Mouse (Mus musculus): Measurements from ENCODE around the gene Atraid. TPM values are rescaled to one million over a fixed set of nuclear protein-coding genes. Genes with fewer than 3 reads are reported as not detected.
"Not testable (repeated sequence)": the region's sequence is repeated elsewhere in the genome, so short reads cannot be mapped to it uniquely, and the experiment has no call there.

The Atraid gene
- polyA plus RNA-seq, 1 experiment from 2014 or later, result 107 TPM

DNA sequence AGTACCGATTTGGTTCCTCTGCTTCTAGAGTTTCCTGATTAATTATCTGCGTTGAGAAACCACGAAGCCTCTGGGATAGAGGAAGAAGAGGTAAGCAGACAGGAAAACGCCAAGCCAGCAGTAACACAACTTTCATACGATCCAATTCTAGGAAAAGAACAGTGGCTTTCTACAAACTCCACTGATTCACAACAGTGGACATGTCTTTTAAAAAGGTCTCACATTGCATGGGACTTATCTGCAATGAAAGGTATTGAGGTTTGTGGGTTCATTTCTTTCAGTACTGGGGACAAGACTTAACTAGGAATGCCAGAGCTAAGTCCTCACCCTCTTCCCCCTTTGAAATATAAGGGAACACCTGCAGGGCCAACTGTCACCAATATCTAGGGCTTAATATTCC lies 1.0 kb upstream of the Atraid start:
- no peak for DNase-seq (ENCODE audit: low spot score, missing footprints)
- H3K4me3 ChIP-seq (ENCODE audit: low read depth, low read length), result no peak overlapping the region
- no peaks in the 10 kb centered on the region for H3K27me3 ChIP-seq (ENCODE audit: control insufficient read depth, insufficient read depth, low read length)
- 0 out of 2 replicates have a peak, but pooled peaks cover 2% of the 10 kb centered on the region for H3K4me1 ChIP-seq (ENCODE audit: control insufficient read depth, insufficient read depth, low read length)
- H3K9me3 ChIP-seq (ENCODE audit: control insufficient read depth, low read length), result no peaks in the 10 kb centered on the region
- H3K27ac ChIP-seq (ENCODE audit: low read depth, low read length), result no peak overlapping the region
- H3K4me2 ChIP-seq, result peak overlapping the region; percentile 84; the same call in 1 of the 2 replicates
- no peak for ATAC-seq (ENCODE audit: low FRiP score)
- 82% methylated on average over 5 of the region's 5 CpGs for WGBS
- no peak overlapping the region for H3K9ac ChIP-seq (ENCODE audit: low read length)
- no peaks in the 10 kb centered on the region for H3K36me3 ChIP-seq (ENCODE audit: control insufficient read depth, insufficient read depth, low read length)

DNA sequence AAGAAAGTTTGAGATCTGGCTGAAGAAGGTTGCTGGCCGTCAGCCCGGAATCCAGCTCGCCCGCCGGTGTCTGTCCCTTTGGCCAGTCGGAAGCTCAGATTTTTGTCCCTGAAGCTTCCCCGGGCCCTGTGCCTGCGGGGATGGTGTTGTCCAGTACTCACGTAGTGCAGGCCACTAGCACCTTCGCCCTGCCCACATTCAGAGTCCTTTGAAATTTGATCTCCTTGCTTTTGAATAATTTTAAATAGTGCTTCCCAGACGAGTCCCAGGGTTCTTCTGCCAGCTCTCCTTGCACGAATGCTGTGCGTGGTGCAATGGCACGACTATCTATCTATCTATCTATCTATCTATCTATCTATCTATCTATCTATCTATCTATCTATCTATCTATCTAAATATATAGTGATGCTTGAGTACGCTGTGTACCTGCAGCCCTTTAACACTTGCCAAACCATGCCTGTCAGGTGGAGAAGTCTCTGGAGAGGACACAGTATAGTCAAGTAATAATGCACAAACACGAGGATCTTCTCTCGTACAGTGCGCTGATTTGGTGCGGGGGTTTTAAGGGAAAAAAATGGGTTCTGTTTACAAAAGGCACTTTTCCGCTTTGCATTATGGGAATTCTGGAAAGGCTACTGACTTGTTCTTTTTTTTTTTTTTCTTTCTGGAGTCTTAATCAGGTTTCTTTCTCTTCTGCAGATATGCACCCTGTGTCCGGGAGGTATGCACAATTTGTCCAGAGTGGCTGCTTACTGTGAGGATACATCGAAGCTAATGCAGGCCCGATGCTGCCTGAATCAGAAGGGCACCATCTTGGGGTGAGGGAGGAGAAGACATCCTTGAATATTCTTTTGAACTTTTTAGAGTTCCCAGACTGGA lies 890 bp downstream of the Atraid start, which contains the start of gene Slc5a6:
Slc5a6 (minus strand) TSS at position 162 of the 879 bp plus-strand sequence.
- Histone ChIP-seq H3K27ac (ENCODE audit: low read depth, low read length) (peak within 1 kb of the TSS; percentile 87), H3K9me3 (ENCODE audit: control insufficient read depth, low read length) (no peaks in the 10 kb centered on the region), H3K4me2 (peak within 1 kb of the TSS; percentile 84), H3K9ac (ENCODE audit: low read length) (peak within 1 kb of the TSS; percentile 90), H3K4me1 (ENCODE audit: control insufficient read depth, insufficient read depth, low read length) (peaks cover 5% of the 10 kb centered on the region; the same call in 1 of the 2 replicates), H3K36me3 (ENCODE audit: control insufficient read depth, insufficient read depth, low read length) (0 out of 2 replicates have a peak, but pooled peaks cover 2% of the 10 kb centered on the region), H3K27me3 (ENCODE audit: control insufficient read depth, insufficient read depth, low read length) (no peaks in the 10 kb centered on the region), H3K4me3 (ENCODE audit: low read depth, low read length) (peak within 1 kb of the TSS; percentile 73)
- ATAC-seq (ENCODE audit: low FRiP score) (peak; percentile 48), DNase-seq (ENCODE audit: low spot score, missing footprints) (peak; percentile 93)
- under 1% methylated on average over 23 of the region's 23 CpGs for WGBS

DNA sequence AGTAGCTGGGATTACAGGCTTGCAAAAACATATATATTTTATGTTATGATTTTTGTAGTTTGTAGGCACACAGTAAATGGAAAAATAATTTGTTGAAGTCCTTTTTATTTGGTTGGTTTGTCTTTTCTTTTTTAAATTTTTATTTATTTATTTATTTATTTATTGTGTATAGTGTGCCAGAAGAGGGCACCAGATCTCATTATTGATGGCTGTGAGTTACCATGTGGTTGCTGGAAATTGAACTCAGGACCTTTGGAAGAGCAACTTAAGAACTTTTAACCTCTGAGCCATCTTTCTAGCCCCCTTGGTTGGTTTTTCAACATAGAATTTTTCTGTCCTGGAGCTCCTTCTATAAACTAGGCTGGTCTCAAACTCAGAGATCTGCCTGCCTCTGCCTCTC lies 2.3 kb downstream of the Atraid start:
- Histone ChIP-seq H3K9me3 (ENCODE audit: control insufficient read depth, low read length) (no peaks in the 10 kb centered on the region), H3K4me3 (ENCODE audit: low read depth, low read length) (no peak overlapping the region), H3K4me2 (no peak overlapping the region), H3K27me3 (ENCODE audit: control insufficient read depth, insufficient read depth, low read length) (no peaks in the 10 kb centered on the region), H3K27ac (ENCODE audit: low read depth, low read length) (no peak overlapping the region), H3K9ac (ENCODE audit: low read length) (no peak overlapping the region), H3K4me1 (ENCODE audit: control insufficient read depth, insufficient read depth, low read length) (peaks cover 9% of the 10 kb centered on the region; the same call in 1 of the 2 replicates), H3K36me3 (ENCODE audit: control insufficient read depth, insufficient read depth, low read length) (0 out of 2 replicates have a peak, but pooled peaks cover 2% of the 10 kb centered on the region)
- ATAC-seq (ENCODE audit: low FRiP score) (no peak), DNase-seq (ENCODE audit: low spot score, missing footprints) (no peak)

DNA sequence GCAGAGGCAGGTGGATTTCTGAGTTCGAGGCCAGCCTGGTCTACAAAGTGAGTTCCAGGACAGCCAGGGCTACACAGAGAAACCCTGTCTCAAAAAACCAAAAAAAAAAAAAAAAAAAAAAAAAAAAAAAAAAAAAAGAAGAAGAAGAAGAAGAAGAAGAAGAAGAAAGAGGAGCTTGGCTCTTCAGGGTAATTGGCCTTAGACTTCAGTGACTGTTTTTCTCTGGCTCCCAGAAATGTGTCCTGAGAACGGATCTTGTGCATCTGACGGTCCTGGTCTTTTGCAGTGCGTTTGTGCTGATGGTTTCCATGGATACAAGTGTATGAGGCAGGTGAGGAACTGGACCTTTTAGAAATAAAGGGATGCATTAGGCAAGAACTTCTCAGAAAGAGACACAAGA lies 5.6 kb downstream of the Atraid start:
- peaks cover 15% of the 10 kb centered on the region; the same call in 1 of the 2 replicates for H3K4me1 ChIP-seq (ENCODE audit: control insufficient read depth, insufficient read depth, low read length)
- H3K9ac ChIP-seq (ENCODE audit: low read length), result peak overlapping the region; percentile 79
- not testable (repeated sequence) for H3K4me3 ChIP-seq (ENCODE audit: low read depth, low read length); H3K36me3 ChIP-seq (ENCODE audit: control insufficient read depth, insufficient read depth, low read length); H3K9me3 ChIP-seq (ENCODE audit: control insufficient read depth, low read length); H3K27me3 ChIP-seq (ENCODE audit: control insufficient read depth, insufficient read depth, low read length); ATAC-seq (ENCODE audit: low FRiP score); H3K27ac ChIP-seq (ENCODE audit: low read depth, low read length)
- peak overlapping the region; percentile 83 for H3K4me2 ChIP-seq
- peak; percentile 86 for DNase-seq (ENCODE audit: low spot score, missing footprints)
- 64% methylated on average over 4 of the region's 4 CpGs for WGBS

DNA sequence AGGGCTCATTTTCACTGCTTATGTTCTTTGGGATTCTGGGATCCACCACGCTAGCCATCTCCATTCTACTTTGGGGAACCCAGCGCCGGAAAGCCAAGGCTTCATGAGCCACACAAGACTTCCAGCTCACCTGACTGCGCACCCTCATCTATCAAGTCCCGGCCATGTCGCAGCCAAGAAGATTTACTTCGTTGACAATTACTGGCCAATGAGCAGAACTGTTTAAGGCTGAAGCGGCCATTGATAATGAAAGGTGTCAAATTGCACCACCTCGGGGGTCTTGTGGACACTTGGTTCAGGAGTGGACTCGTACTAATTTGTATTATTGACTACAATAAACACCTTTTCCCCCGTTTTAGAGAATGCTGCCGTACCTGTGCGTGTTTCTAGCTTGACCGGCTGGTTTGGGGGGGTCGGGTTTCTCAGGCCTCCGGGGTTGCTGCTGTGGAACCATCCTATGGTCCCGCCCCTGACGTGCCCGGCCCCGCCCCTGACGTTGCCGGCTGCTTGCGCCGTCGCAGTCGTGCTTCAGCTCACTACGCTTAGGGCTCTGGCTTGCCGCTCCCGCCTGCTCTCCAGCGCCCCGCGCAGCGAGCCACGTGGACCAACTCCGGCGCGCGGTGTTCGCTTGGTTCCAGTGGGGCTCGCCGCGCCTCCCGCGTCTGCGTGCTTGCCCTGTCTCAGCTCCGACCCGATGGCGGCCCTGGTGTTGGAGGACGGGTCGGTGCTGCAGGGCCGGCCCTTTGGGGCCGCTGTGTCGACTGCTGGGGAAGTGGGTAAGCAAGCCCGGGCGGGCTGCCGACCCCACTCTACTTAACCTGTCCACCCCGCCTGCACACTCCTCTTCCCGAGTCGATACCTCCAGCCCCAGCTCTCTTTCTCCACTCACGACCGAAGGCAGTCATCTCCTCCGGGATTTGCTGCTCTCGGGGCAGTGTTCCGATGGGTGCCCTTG lies 6.4 kb downstream of the Atraid start, which contains the start of gene Cad:
Cad (plus strand) TSS at position 520 of the 955 bp plus-strand sequence.
- Histone ChIP-seq H3K27me3 (ENCODE audit: control insufficient read depth, insufficient read depth, low read length) (no peaks in the 10 kb centered on the region), H3K9ac (ENCODE audit: low read length) (peak within 1 kb of the TSS; percentile 79), H3K4me2 (peak within 1 kb of the TSS; percentile 83), H3K36me3 (ENCODE audit: control insufficient read depth, insufficient read depth, low read length) (peaks cover 2% of the 10 kb centered on the region), H3K4me3 (ENCODE audit: low read depth, low read length) (peak within 1 kb of the TSS; percentile 55), H3K27ac (ENCODE audit: low read depth, low read length) (peak within 1 kb of the TSS; percentile 40; the same call in 1 of the 2 replicates), H3K9me3 (ENCODE audit: control insufficient read depth, low read length) (no peaks in the 10 kb centered on the region), H3K4me1 (ENCODE audit: control insufficient read depth, insufficient read depth, low read length) (peaks cover 13% of the 10 kb centered on the region; the same call in 1 of the 2 replicates)
- under 1% methylated on average over 64 of the region's 64 CpGs for WGBS
- peak; percentile 98 for ATAC-seq (ENCODE audit: low FRiP score)
- peak; percentile 99 for DNase-seq (ENCODE audit: low spot score, missing footprints)

DNA sequence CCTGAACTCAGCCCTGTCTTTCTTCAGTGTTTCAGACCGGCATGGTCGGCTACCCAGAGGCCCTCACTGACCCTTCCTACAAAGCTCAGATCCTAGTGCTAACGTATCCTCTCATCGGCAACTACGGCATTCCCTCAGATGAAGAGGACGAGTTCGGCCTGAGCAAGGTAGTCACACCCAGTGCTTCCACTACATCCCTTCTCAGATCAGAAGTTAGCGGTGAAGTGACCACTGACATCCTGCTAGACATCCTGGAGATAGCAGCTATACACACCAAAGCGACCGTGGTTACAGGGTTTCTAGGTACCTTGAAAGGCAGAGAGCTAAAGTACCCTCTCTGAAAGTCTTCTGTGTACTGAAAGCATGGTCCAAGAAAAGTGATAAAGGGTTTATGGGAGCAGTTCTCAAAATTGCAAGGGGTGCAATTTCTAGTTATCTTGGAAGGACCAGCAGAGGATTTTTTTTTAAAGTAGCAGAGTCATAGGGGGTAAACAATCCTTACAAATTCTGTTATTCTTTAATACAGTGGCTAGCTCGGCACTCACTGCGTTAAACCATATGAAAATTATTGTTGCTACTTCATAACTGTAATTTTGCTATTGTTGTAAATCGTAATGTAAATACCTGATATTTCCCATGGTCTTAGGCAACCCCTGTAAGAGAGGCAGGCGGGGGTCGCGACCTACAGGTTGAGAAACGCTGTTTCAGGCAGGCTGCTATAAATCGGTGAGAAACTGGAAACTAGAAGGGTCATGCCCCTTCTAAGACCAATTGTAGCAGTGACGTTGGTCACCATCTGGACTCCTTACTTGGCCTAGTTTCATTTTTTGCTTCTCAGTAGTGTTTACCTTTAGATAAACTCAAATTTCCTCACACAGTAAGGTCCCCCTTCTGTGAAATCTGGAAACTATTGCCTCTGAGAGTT lies 7.4 kb downstream of the Atraid start:
- Histone ChIP-seq H3K36me3 (ENCODE audit: control insufficient read depth, insufficient read depth, low read length) (peaks cover 6% of the 10 kb centered on the region), H3K27ac (ENCODE audit: low read depth, low read length) (no peak overlapping the region; the same call in 1 of the 2 replicates), H3K9me3 (ENCODE audit: control insufficient read depth, low read length) (no peaks in the 10 kb centered on the region), H3K4me1 (ENCODE audit: control insufficient read depth, insufficient read depth, low read length) (peaks cover 13% of the 10 kb centered on the region; the same call in 1 of the 2 replicates), H3K4me2 (peak overlapping the region; percentile 83), H3K9ac (ENCODE audit: low read length) (peak overlapping the region; percentile 79), H3K4me3 (ENCODE audit: low read depth, low read length) (peak overlapping the region; percentile 55), H3K27me3 (ENCODE audit: control insufficient read depth, insufficient read depth, low read length) (no peaks in the 10 kb centered on the region)
- WGBS, result 20% methylated on average over 19 of the region's 19 CpGs
- ATAC-seq (ENCODE audit: low FRiP score) (no peak; the same call in 1 of the 2 replicates), DNase-seq (ENCODE audit: low spot score, missing footprints) (peak; percentile 95)

DNA sequence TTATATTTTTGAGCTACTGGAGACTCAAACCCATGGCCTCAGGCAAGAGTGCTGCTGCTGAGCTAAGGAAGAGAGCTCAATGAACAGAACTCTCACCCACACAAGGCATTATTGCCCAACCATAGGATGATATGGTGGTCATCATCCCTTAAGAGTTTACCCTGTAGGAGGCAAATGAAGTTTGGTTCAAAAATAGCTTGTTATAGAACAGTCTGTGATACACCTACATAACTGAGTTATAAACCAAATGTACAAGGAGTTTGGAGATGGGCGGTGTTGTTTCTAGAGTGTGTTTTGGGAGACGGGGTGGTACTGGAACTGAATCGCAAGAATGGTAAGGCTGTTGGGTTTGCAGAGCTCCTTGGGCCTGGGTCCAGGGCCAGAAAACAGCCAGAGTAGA lies 21.7 kb downstream of the Atraid start:
- DNase-seq (ENCODE audit: low spot score, missing footprints) (no peak), ATAC-seq (ENCODE audit: low FRiP score) (no peak)
- H3K4me1 ChIP-seq (ENCODE audit: control insufficient read depth, insufficient read depth, low read length), result no peaks in the 10 kb centered on the region
- no peak overlapping the region for H3K4me2 ChIP-seq
- no peak overlapping the region for H3K4me3 ChIP-seq (ENCODE audit: low read depth, low read length)
- WGBS, result 92% methylated on average over 3 of the region's 3 CpGs
- no peak overlapping the region for H3K27ac ChIP-seq (ENCODE audit: low read depth, low read length)
- no peak overlapping the region for H3K9ac ChIP-seq (ENCODE audit: low read length)
- peaks cover 41% of the 10 kb centered on the region for H3K36me3 ChIP-seq (ENCODE audit: control insufficient read depth, insufficient read depth, low read length)
- no peaks in the 10 kb centered on the region for H3K27me3 ChIP-seq (ENCODE audit: control insufficient read depth, insufficient read depth, low read length)
- H3K9me3 ChIP-seq (ENCODE audit: control insufficient read depth, low read length), result no peaks in the 10 kb centered on the region

DNA sequence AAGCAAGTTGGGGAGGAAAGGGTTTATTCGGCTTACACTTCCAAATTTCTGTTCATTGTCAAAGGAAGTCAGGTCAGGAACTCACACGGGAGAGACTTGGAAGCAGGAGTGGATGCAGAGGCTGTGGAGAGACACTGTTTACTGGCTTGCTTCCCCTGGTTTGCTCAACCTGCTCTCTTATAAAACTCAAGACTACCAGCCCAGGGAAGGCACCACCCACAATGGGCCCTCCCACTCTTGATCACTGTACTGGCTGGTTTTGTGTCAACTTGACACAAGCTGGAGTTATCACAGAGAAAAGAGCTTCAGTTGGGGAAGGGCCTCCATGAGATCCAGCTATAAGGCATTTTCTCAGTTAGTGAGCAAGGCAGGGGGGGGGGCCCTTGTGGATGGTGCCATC lies 22.9 kb downstream of the Atraid start:
- no peaks in the 10 kb centered on the region for H3K9me3 ChIP-seq (ENCODE audit: control insufficient read depth, low read length)
- ATAC-seq (ENCODE audit: low FRiP score) (no peak), DNase-seq (ENCODE audit: low spot score, missing footprints) (no peak)
- H3K4me1 ChIP-seq (ENCODE audit: control insufficient read depth, insufficient read depth, low read length), result no peaks in the 10 kb centered on the region
- H3K9ac ChIP-seq (ENCODE audit: low read length), result no peak overlapping the region
- H3K27ac ChIP-seq (ENCODE audit: low read depth, low read length), result no peak overlapping the region
- H3K4me3 ChIP-seq (ENCODE audit: low read depth, low read length), result no peak overlapping the region
- H3K36me3 ChIP-seq (ENCODE audit: control insufficient read depth, insufficient read depth, low read length), result peaks cover 50% of the 10 kb centered on the region
- H3K27me3 ChIP-seq (ENCODE audit: control insufficient read depth, insufficient read depth, low read length), result no peaks in the 10 kb centered on the region
- WGBS, result 84% methylated on average over 2 of the region's 2 CpGs
- H3K4me2 ChIP-seq, result no peak overlapping the region
